Mouse (Mus musculus) CH12.LX (cell line): ENCODE measurements around the gene Spg20.

Experiments
- GABPA ChIP-seq: IDR thresholded peaks from 2 replicates; pipeline ENCODE4 v1.6.1; 2012; ENCODE audit warnings: low read depth, low read length, improper control_type of control experiment, inconsistent platforms; ENCODE audit not compliant: insufficient replicate concordance
- POLR2A ChIP-seq: IDR thresholded peaks from 2 replicates; pipeline ENCODE4 v1.6.1; 2011; ENCODE audit warnings: low read depth, mild to moderate bottlenecking, improper control_type of control experiment, low read length

DNA sequence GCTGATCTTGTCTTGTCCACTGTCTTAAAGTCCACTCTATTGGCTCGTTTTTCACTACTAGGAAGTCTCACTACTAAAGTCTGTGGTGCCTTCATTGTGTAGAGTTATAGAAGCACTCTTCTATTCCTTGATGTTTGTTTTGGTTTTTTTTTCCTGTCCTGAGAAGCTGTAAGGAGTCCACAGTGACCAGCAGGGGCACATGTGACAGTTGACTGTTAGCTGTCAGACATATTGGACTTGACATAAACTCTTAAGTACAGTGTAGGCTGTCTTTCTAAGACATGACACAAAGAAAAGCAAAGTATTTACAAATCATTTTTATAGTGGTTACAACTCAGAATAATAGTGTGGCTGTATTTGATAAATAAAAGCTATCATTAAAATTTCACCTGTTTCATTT lies 3.2 kb downstream of the Spg20 start:
- TF ChIP-seq GABPA (no peak), POLR2A (no peak)
